Mouse (Mus musculus): ENCODE measurements around the gene Simc1. TPM values are rescaled to one million over a fixed set of nuclear protein-coding genes. Genes with fewer than 3 reads are reported as not detected.
A peak's percentile ranks its signal among the peaks of the same experiment; 100 is the strongest.

Gene Simc1
- total and polyA plus RNA-seq, 3 experiments: 4.9 to 11.9 TPM; not detected in 1

DNA sequence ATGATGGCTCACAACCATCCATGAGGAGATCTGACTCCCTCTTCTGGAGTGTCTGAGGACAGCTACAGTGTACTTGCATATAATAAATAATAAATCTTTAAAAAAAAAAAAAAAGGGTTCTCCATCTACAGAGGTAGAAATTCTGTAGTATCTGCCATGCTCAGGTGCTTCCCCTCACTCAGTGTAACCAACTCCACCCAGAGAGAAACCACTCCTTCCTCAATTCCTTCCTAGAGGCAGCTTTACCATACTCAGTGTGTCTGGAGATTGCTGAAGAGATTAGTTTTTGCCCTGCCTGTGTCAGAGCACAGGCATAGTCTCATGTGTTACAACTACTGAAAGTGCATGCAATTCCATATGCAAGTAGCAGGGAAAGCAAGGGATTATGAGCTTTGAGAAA, 28.6 kb downstream of the Simc1 start:
- TF ChIP-seq SMC3 (IDR thresholded peaks at IDR 0.05; ENCODE audit: low read depth, low read length) (no peak), SIN3A (IDR thresholded peaks at IDR 0.05; ENCODE audit: low read length) (no peak; the same call in 1 of the 2 replicates), RCOR1 (IDR thresholded peaks at IDR 0.05; ENCODE audit: low read depth, low read length) (peak; percentile 14; the same call in 1 of the 2 replicates), POLR2AphosphoS5 (IDR thresholded peaks at IDR 0.05; ENCODE audit: borderline replicate concordance, low read depth, low read length) (no peak), RAD21 (IDR thresholded peaks at IDR 0.05; ENCODE audit: low read depth, low read length) (no peak), MAFK (IDR thresholded peaks at IDR 0.05; ENCODE audit: borderline replicate concordance, low read depth, low read length) (no peak), TBP (IDR thresholded peaks at IDR 0.05; ENCODE audit: low read depth, low read length) (peak; percentile 43; the same call in 1 of the 2 replicates), GATA1 (IDR thresholded peaks at IDR 0.05; ENCODE audit: low read depth, low read length) (peak; percentile 79), TAL1 (IDR thresholded peaks at IDR 0.05; ENCODE audit: low read length) (peak; percentile 32), BHLHE40 (IDR thresholded peaks at IDR 0.05; ENCODE audit: borderline replicate concordance, low read depth, low read length) (no peak), USF1 (IDR thresholded peaks at IDR 0.05; ENCODE audit: low read depth, low read length) (no peak), GABPA (IDR thresholded peaks at IDR 0.05; ENCODE audit: low read depth, low read length) (no peak), EP300 (IDR thresholded peaks at IDR 0.05; ENCODE audit: low read depth in 1 of 2, low read length in 2 of 2) (peak; percentile 47 to 50), MEF2A (IDR thresholded peaks at IDR 0.05; ENCODE audit: extremely low read depth, insufficient replicate concordance, low read depth, low read length, poor library complexity, severe bottlenecking) (no peak), JUND (IDR thresholded peaks at IDR 0.05; ENCODE audit: low read depth, low read length) (no peak), ZMIZ1 (IDR thresholded peaks at IDR 0.05; ENCODE audit: low read depth, low read length) (no peak), TCF12 (IDR thresholded peaks at IDR 0.05; ENCODE audit: low read depth, low read length) (peak; percentile 17; the same call in 1 of the 2 replicates), ZNF384 (IDR thresholded peaks at IDR 0.05; ENCODE audit: low read depth, low read length) (peak; percentile 77), HCFC1 (IDR thresholded peaks at IDR 0.05; ENCODE audit: low read depth, low read length) (no peak), MYC (IDR thresholded peaks at IDR 0.05; ENCODE audit: low read depth, low read length) (no peak), CTCF (IDR thresholded peaks at IDR 0.05 in 2 of 3, conservative IDR thresholded peaks at IDR 0.05 in 1 of 3; ENCODE audit: control insufficient read depth in 1 of 3, insufficient read depth in 1 of 3, low read depth in 2 of 3, low read length in 3 of 3, poor library complexity in 1 of 3, severe bottlenecking in 1 of 3) (no peak)

DNA sequence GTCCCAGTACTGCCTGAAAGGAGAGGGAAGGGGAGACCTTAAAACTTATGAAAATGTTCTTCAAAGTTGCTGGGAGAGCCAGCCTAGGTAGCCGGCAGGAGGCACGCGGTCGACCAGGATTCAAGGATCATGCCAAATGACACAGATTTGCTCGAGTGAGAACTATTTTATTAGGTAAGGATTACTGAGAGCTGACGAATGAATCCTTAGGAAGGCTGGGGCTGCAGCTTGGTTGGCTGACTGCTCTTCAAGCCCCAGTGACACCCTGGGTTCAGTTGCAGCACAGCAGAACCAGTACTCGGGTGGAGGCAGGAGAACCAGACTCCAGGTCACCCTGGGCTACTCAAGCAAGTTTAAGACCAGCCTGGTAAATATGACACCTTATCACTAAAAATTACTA, 44.5 kb downstream of the Simc1 start:
- Histone ChIP-seq H3K9me3 (replicated peaks; ENCODE audit: insufficient read depth, low read length) (no peaks in the 10 kb centered on the region), H3K27ac (ENCODE audit: control insufficient read depth, low read depth, low read length) (no peak overlapping the region), H3K79me2 (ENCODE audit: control insufficient read depth, insufficient read depth, low read length, poor library complexity) (no peaks in the 10 kb centered on the region), H3K9ac (ENCODE audit: control insufficient read depth, low read depth, low read length, poor library complexity, severe bottlenecking) (no peak overlapping the region), H3K4me3 (ENCODE audit: control insufficient read depth in 1 of 2, insufficient read depth in 1 of 2, low read depth in 2 of 2, low read length in 2 of 2) (no peak overlapping the region), H3K36me3 (ENCODE audit: control insufficient read depth in 1 of 2, insufficient read depth in 2 of 2, low read length in 2 of 2) (peaks cover 0 to 7% of the 10 kb centered on the region in 2 experiments; a peak in 2 of 4 replicates), H3K4me1 (ENCODE audit: control insufficient read depth in 1 of 2, insufficient read depth in 2 of 2, low read length in 2 of 2) (no peaks in the 10 kb centered on the region), H3K27me3 (ENCODE audit: control insufficient read depth in 1 of 2, insufficient read depth in 2 of 2, low read length in 2 of 2) (no peaks in the 10 kb centered on the region)
- TF ChIP-seq NRF1 (IDR thresholded peaks at IDR 0.05; ENCODE audit: insufficient read depth, low read depth, low read length, poor library complexity, severe bottlenecking) (no peak), POLR2AphosphoS2 (IDR thresholded peaks at IDR 0.05; ENCODE audit: low read length) (no peak), CHD2 (IDR thresholded peaks at IDR 0.05; ENCODE audit: low read length) (no peak), MXI1 (IDR thresholded peaks at IDR 0.05; ENCODE audit: low read depth, low read length) (no peak), RAD21 (IDR thresholded peaks at IDR 0.05; ENCODE audit: low read depth, low read length) (no peak), MAZ (IDR thresholded peaks at IDR 0.05; ENCODE audit: low read depth, low read length) (no peak)
- DNase-seq (ENCODE audit: low read depth, low spot score): no peak

More for the DNA sequence above, 28.6 kb downstream of the Simc1 start:
- no peaks in the 10 kb centered on the region for H3K79me2 ChIP-seq (ENCODE audit: control insufficient read depth, insufficient read depth, low read length, poor library complexity)
- peaks cover 7 to 14% of the 10 kb centered on the region in 2 experiments for H3K4me1 ChIP-seq (ENCODE audit: control insufficient read depth in 1 of 2, insufficient read depth in 2 of 2, low read length in 2 of 2)
- no peaks in the 10 kb centered on the region for H3K27me3 ChIP-seq (ENCODE audit: control insufficient read depth in 1 of 2, insufficient read depth in 2 of 2, low read length in 2 of 2)
- no peak overlapping the region for H3K27ac ChIP-seq (ENCODE audit: control insufficient read depth, low read depth, low read length)
- no peak overlapping the region for H3K9ac ChIP-seq (ENCODE audit: control insufficient read depth, low read depth, low read length, poor library complexity, severe bottlenecking)
- peak; percentile 76 for DNase-seq (ENCODE audit: low read depth, low spot score)
- H3K4me3 ChIP-seq (ENCODE audit: control insufficient read depth in 1 of 2, insufficient read depth in 1 of 2, low read depth in 2 of 2, low read length in 2 of 2): no peak overlapping the region
- H3K9me3 ChIP-seq (replicated peaks; ENCODE audit: insufficient read depth, low read length): no peaks in the 10 kb centered on the region
- H3K36me3 ChIP-seq (ENCODE audit: control insufficient read depth in 1 of 2, insufficient read depth in 2 of 2, low read length in 2 of 2): peaks cover 3 to 14% of the 10 kb centered on the region in 2 experiments

Measured in MEL (cell line).